Mouse (Mus musculus) E14TG2a.4 (cell line): ENCODE measurements around the gene Srl.

Experiments
- CTCF ChIP-seq: conservative IDR thresholded peaks from 2 replicates; pipeline ENCODE4 v1.5.1; 2014; ENCODE audit warnings: low read length
- NANOG ChIP-seq: IDR thresholded peaks from 2 replicates; pipeline ENCODE4 v1.6.1; 2014; ENCODE audit warnings: borderline replicate concordance, low read length, mixed read lengths
- POU5F1 ChIP-seq: IDR thresholded peaks from 2 replicates; pipeline ENCODE4 v1.6.1; 2014; ENCODE audit warnings: low read length, borderline replicate concordance

GRCm38 (mm10) chr16:4519825-4520224 is 21.8 kb downstream of the Srl start:
- TF ChIP-seq CTCF (no peak), POU5F1 (no peak), NANOG (no peak)
